Mouse (Mus musculus) adrenal gland, postnatal 10 days (tissue): ENCODE measurements around the gene C2cd4d. TPM values are rescaled to one million over a fixed set of nuclear protein-coding genes. Genes with fewer than 3 reads are reported as not detected.

Experiments
- DNase-seq: peaks from one replicate; pipeline ENCODE4 v3.0.0; 2021; ENCODE audit warnings: mixed read lengths
- long read RNA-seq, 2 experiments: library from polyadenylated mRNA; stranded (forward); transcript quantifications; one replicate each; pipeline ENCODE4 v2.0.0; 2021
- total RNA-seq, 2 experiments: library from RNA; stranded (reverse); gene quantifications; 2 replicates each; pipeline ENCODE4 v1.2.3; 2021

The C2cd4d gene
- under 1 TPM in 1 of 2 experiments, not detected in 1; 0.73 TPM for total RNA-seq
- long read RNA-seq, experiment 1, partial matches to known transcripts: 1 of 1 reads
- long read RNA-seq, experiment 1, other reads (novel, unspliced or antisense): 0 of 1 reads
- long read RNA-seq, experiment 2: 0 reads

- DNase-seq: no peak
These were observed at the start of gene C2cd4d for GRCm38 (mm10) chr3:94362138-94362537. Gene C2cd4d, plus strand, starts transcription at chr3:94362438.

- DNase-seq: peak; percentile 26
These were observed 33.6 kb upstream of the C2cd4d start for GRCm38 (mm10) chr3:94328681-94329080.

GRCm38 (mm10) chr3:94334442-94334841 lies 27.8 kb upstream of the C2cd4d start:
- DNase-seq: no peak

- no peak for DNase-seq
These were observed 23.7 kb upstream of the C2cd4d start for GRCm38 (mm10) chr3:94338522-94338921.

GRCm38 (mm10) chr3:94341959-94342422 lies 20.2 kb upstream of the C2cd4d start, which contains the start of gene Them5:
Gene Them5, plus strand, starts transcription at chr3:94342099.
- DNase-seq: peak; percentile 17

GRCm38 (mm10) chr3:94342552-94342951 lies 19.7 kb upstream of the C2cd4d start:
- DNase-seq: no peak

- DNase-seq: no peak
These were observed 18.1 kb upstream of the C2cd4d start for GRCm38 (mm10) chr3:94344182-94344581.

- DNase-seq: no peak
These were observed 17.3 kb upstream of the C2cd4d start for GRCm38 (mm10) chr3:94344897-94345296.

GRCm38 (mm10) chr3:94348146-94348545 lies 14.1 kb upstream of the C2cd4d start:
- DNase-seq: no peak

- peak; percentile 55 for DNase-seq
These were observed 1.4 kb upstream of the C2cd4d start for GRCm38 (mm10) chr3:94360812-94361211.

- DNase-seq: peak; percentile 77
These were observed 1.3 kb downstream of the C2cd4d start for GRCm38 (mm10) chr3:94363291-94364153.

GRCm38 (mm10) chr3:94364154-94364526 lies 1.9 kb downstream of the C2cd4d start:
- no peak for DNase-seq

- peak; percentile 85 for DNase-seq
These were observed 4.5 kb downstream of the C2cd4d start for GRCm38 (mm10) chr3:94366761-94367160.

GRCm38 (mm10) chr3:94367511-94367910 lies 5.3 kb downstream of the C2cd4d start:
- DNase-seq: no peak

- DNase-seq: no peak
These were observed 6.4 kb downstream of the C2cd4d start for GRCm38 (mm10) chr3:94368631-94369030.

GRCm38 (mm10) chr3:94369709-94370108 lies 7.5 kb downstream of the C2cd4d start:
- peak; percentile 34 for DNase-seq

- DNase-seq: peak; percentile 95
These were observed 9.4 kb downstream of the C2cd4d start for GRCm38 (mm10) chr3:94371637-94372036.

GRCm38 (mm10) chr3:94372038-94372437 lies 9.8 kb downstream of the C2cd4d start:
- no peak for DNase-seq

- DNase-seq: peak; percentile 80
These were observed 10.4 kb downstream of the C2cd4d start, which contains the start of gene Rorc for GRCm38 (mm10) chr3:94372641-94373040. Gene Rorc, plus strand, starts transcription at chr3:94372794.

GRCm38 (mm10) chr3:94373090-94373489 lies 10.9 kb downstream of the C2cd4d start:
- DNase-seq: peak; percentile 25

GRCm38 (mm10) chr3:94373597-94374011 lies 11.4 kb downstream of the C2cd4d start:
- peak; percentile 79 for DNase-seq

GRCm38 (mm10) chr3:94374636-94375035 lies 12.4 kb downstream of the C2cd4d start:
- DNase-seq: peak; percentile 33

GRCm38 (mm10) chr3:94375146-94375545 lies 12.9 kb downstream of the C2cd4d start:
- peak; percentile 27 for DNase-seq
